Mouse (Mus musculus): ENCODE results near the gene Srp9. TPM values are rescaled to one million over a fixed set of nuclear protein-coding genes. Genes with fewer than 3 reads are reported as not detected.
A peak's percentile ranks its signal among the peaks of the same experiment; 100 is the strongest.

Srp9 gene
- polyA plus RNA-seq (2014; fragmentation: Nextera tagmentation; extraction: Ambion mirVana): 188 and 200 TPM in 2 replicates

GRCm38 (mm10) chr1:182124506-182124905 lies at the start of gene Srp9:
Gene Srp9, plus strand, starts transcription at chr1:182124737.
- Histone ChIP-seq H3K4me2 (ENCODE audit: low read depth, low read length) (peak within 1 kb of the TSS; percentile 19), H3K4me3 (ENCODE audit: low read depth, low read length) (peak within 1 kb of the TSS; percentile 79), H3K4me1 (ENCODE audit: control insufficient read depth, insufficient read depth, low read length) (no peaks in the 10 kb centered on the region), H3K9ac (replicated peaks; ENCODE audit: low read length) (peak within 1 kb of the TSS; percentile 76), H3K27ac (replicated peaks; ENCODE audit: low read depth, low read length) (peak within 1 kb of the TSS; percentile 52), H3K36me3 (replicated peaks; ENCODE audit: control insufficient read depth, insufficient read depth, low read depth, low read length) (no peaks in the 10 kb centered on the region; the same call in 1 of the 2 replicates), H3K27me3 (ENCODE audit: control insufficient read depth, insufficient read depth, low read length) (no peaks in the 10 kb centered on the region), H3K9me3 (replicated peaks; ENCODE audit: control insufficient read depth, low read length) (no peaks in the 10 kb centered on the region)
- DNase-seq (ENCODE audit: low spot score) (peak; percentile 98), ATAC-seq (replicated peaks; ENCODE audit: insufficient number of reproducible peaks, low FRiP score, low TSS enrichment, low read depth) (peak; percentile 98)
- WGBS: under 1% methylated on average over 37 of the region's 37 CpGs

GRCm38 (mm10) chr1:182081744-182082419 lies 42.7 kb upstream of the Srp9 start:
- H3K9ac ChIP-seq (replicated peaks; ENCODE audit: low read length): peak overlapping the region; percentile 51
- no peaks in the 10 kb centered on the region for H3K9me3 ChIP-seq (replicated peaks; ENCODE audit: control insufficient read depth, low read length)
- H3K27ac ChIP-seq (replicated peaks; ENCODE audit: low read depth, low read length): peak overlapping the region; percentile 52; the same call in 1 of the 2 replicates
- H3K4me1 ChIP-seq (ENCODE audit: control insufficient read depth, insufficient read depth, low read length): no peaks in the 10 kb centered on the region
- H3K4me3 ChIP-seq (ENCODE audit: low read depth, low read length): no peak overlapping the region
- H3K27me3 ChIP-seq (ENCODE audit: control insufficient read depth, insufficient read depth, low read length): no peaks in the 10 kb centered on the region
- ATAC-seq (replicated peaks; ENCODE audit: insufficient number of reproducible peaks, low FRiP score, low TSS enrichment, low read depth) (peak; percentile 82), DNase-seq (ENCODE audit: low spot score) (peak; percentile 78)
- no peak overlapping the region for H3K4me2 ChIP-seq (ENCODE audit: low read depth, low read length)
- WGBS: 23% methylated on average over 16 of the region's 16 CpGs
- no peaks in the 10 kb centered on the region for H3K36me3 ChIP-seq (replicated peaks; ENCODE audit: control insufficient read depth, insufficient read depth, low read depth, low read length)

- Histone ChIP-seq H3K4me1 (ENCODE audit: control insufficient read depth, insufficient read depth, low read length) (peaks cover 3% of the 10 kb centered on the region; the same call in 1 of the 2 replicates), H3K27ac (replicated peaks; ENCODE audit: low read depth, low read length) (no peak overlapping the region), H3K9ac (replicated peaks; ENCODE audit: low read length) (no peak overlapping the region), H3K27me3 (ENCODE audit: control insufficient read depth, insufficient read depth, low read length) (no peaks in the 10 kb centered on the region), H3K4me2 (ENCODE audit: low read depth, low read length) (no peak overlapping the region), H3K9me3 (replicated peaks; ENCODE audit: control insufficient read depth, low read length) (no peaks in the 10 kb centered on the region), H3K36me3 (replicated peaks; ENCODE audit: control insufficient read depth, insufficient read depth, low read depth, low read length) (no peaks in the 10 kb centered on the region), H3K4me3 (ENCODE audit: low read depth, low read length) (no peak overlapping the region)
- DNase-seq (ENCODE audit: low spot score) (no peak), ATAC-seq (replicated peaks; ENCODE audit: insufficient number of reproducible peaks, low FRiP score, low TSS enrichment, low read depth) (no peak)
- WGBS: 79% methylated on average over 4 of the region's 4 CpGs
Observed at GRCm38 (mm10) chr1:182083459-182083858, 41.1 kb upstream of the Srp9 start.

- Histone ChIP-seq H3K27ac (replicated peaks; ENCODE audit: low read depth, low read length) (no peak overlapping the region), H3K4me2 (ENCODE audit: low read depth, low read length) (no peak overlapping the region), H3K36me3 (replicated peaks; ENCODE audit: control insufficient read depth, insufficient read depth, low read depth, low read length) (no peaks in the 10 kb centered on the region), H3K9ac (replicated peaks; ENCODE audit: low read length) (no peak overlapping the region), H3K4me3 (ENCODE audit: low read depth, low read length) (no peak overlapping the region), H3K4me1 (ENCODE audit: control insufficient read depth, insufficient read depth, low read length) (peaks cover 8% of the 10 kb centered on the region), H3K9me3 (replicated peaks; ENCODE audit: control insufficient read depth, low read length) (no peaks in the 10 kb centered on the region), H3K27me3 (ENCODE audit: control insufficient read depth, insufficient read depth, low read length) (no peaks in the 10 kb centered on the region)
- DNase-seq (ENCODE audit: low spot score) (no peak), ATAC-seq (replicated peaks; ENCODE audit: insufficient number of reproducible peaks, low FRiP score, low TSS enrichment, low read depth) (no peak)
- 56% methylated on average over 7 of the region's 7 CpGs for WGBS
Observed at GRCm38 (mm10) chr1:182086759-182087158, 37.8 kb upstream of the Srp9 start.

- Histone ChIP-seq H3K27ac (replicated peaks; ENCODE audit: low read depth, low read length) (no peak overlapping the region), H3K36me3 (replicated peaks; ENCODE audit: control insufficient read depth, insufficient read depth, low read depth, low read length) (no peaks in the 10 kb centered on the region), H3K9ac (replicated peaks; ENCODE audit: low read length) (no peak overlapping the region), H3K4me2 (ENCODE audit: low read depth, low read length) (no peak overlapping the region), H3K9me3 (replicated peaks; ENCODE audit: control insufficient read depth, low read length) (no peaks in the 10 kb centered on the region), H3K4me1 (ENCODE audit: control insufficient read depth, insufficient read depth, low read length) (peaks cover 8% of the 10 kb centered on the region), H3K27me3 (ENCODE audit: control insufficient read depth, insufficient read depth, low read length) (no peaks in the 10 kb centered on the region), H3K4me3 (ENCODE audit: low read depth, low read length) (no peak overlapping the region)
- ATAC-seq (replicated peaks; ENCODE audit: insufficient number of reproducible peaks, low FRiP score, low TSS enrichment, low read depth) (no peak), DNase-seq (ENCODE audit: low spot score) (no peak)
- WGBS: 89% methylated on average over 3 of the region's 3 CpGs
Observed at GRCm38 (mm10) chr1:182087351-182087750, 37.2 kb upstream of the Srp9 start.

GRCm38 (mm10) chr1:182087753-182088633 lies 36.5 kb upstream of the Srp9 start:
- H3K27ac ChIP-seq (replicated peaks; ENCODE audit: low read depth, low read length): no peak overlapping the region
- WGBS: 86% methylated on average over 14 of the region's 14 CpGs
- H3K9ac ChIP-seq (replicated peaks; ENCODE audit: low read length): no peak overlapping the region
- no peaks in the 10 kb centered on the region for H3K27me3 ChIP-seq (ENCODE audit: control insufficient read depth, insufficient read depth, low read length)
- peaks cover 8% of the 10 kb centered on the region for H3K4me1 ChIP-seq (ENCODE audit: control insufficient read depth, insufficient read depth, low read length)
- no peak for ATAC-seq (replicated peaks; ENCODE audit: insufficient number of reproducible peaks, low FRiP score, low TSS enrichment, low read depth)
- H3K36me3 ChIP-seq (replicated peaks; ENCODE audit: control insufficient read depth, insufficient read depth, low read depth, low read length): no peaks in the 10 kb centered on the region
- no peaks in the 10 kb centered on the region for H3K9me3 ChIP-seq (replicated peaks; ENCODE audit: control insufficient read depth, low read length)
- H3K4me3 ChIP-seq (ENCODE audit: low read depth, low read length): no peak overlapping the region
- H3K4me2 ChIP-seq (ENCODE audit: low read depth, low read length): no peak overlapping the region
- no peak for DNase-seq (ENCODE audit: low spot score)

- Histone ChIP-seq H3K4me2 (ENCODE audit: low read depth, low read length) (no peak overlapping the region), H3K9me3 (replicated peaks; ENCODE audit: control insufficient read depth, low read length) (no peaks in the 10 kb centered on the region), H3K4me1 (ENCODE audit: control insufficient read depth, insufficient read depth, low read length) (peaks cover 8% of the 10 kb centered on the region), H3K36me3 (replicated peaks; ENCODE audit: control insufficient read depth, insufficient read depth, low read depth, low read length) (no peaks in the 10 kb centered on the region), H3K27ac (replicated peaks; ENCODE audit: low read depth, low read length) (no peak overlapping the region; the same call in 1 of the 2 replicates), H3K9ac (replicated peaks; ENCODE audit: low read length) (no peak overlapping the region), H3K27me3 (ENCODE audit: control insufficient read depth, insufficient read depth, low read length) (no peaks in the 10 kb centered on the region), H3K4me3 (ENCODE audit: low read depth, low read length) (no peak overlapping the region)
- WGBS: 45% methylated on average over 14 of the region's 14 CpGs
- DNase-seq (ENCODE audit: low spot score) (no peak), ATAC-seq (replicated peaks; ENCODE audit: insufficient number of reproducible peaks, low FRiP score, low TSS enrichment, low read depth) (0 out of 2 replicates have a peak, but pooled peaks have one; percentile 44)
Observed at GRCm38 (mm10) chr1:182088844-182089418, 35.6 kb upstream of the Srp9 start.
